Comparison of ENCODE assay signal across 25 mouse cellular contexts in the genomic region with DNA sequence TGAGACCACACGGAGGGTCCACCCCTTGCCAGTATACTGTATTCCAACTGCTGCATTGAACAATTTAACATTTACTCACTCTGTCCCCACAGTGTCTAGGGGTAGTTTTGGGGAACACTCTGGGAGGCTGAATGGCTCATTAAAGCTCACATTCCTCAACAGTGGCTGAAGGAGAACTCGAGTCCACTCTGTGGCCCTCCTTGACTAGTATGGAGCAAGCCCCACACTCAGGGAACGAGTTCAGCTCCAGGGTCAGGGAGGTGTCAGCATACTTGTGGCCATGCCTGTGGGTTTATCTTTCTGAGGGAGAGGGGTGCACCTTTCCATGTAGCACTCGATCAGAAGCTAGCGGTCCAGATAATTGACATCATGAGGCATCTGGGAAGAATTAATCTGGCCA.
DNase-seq lines count a peak whose midpoint lies in the region; ATAC-seq lines count a peak whose summit lies in the region.
"Had no signal": no experiment of that assay in that cellular context is flagged by ENCODE, and none has a peak within 500 bp of the region (broad histone marks: within the 10 kb centered on the region; RNA-seq: fewer than 3 reads in every experiment).

No protein-coding gene starts in this region.

- H3K4me2 ChIP-seq in forebrain, embryonic 13.5 days = peak overlapping the region; percentile 45; the same call in 1 of the 2 replicates
- no peak overlapping the region for H3K4me2 ChIP-seq in forebrain, embryonic 12.5 days
- H3K4me2 ChIP-seq in heart, embryonic 14.5 days (ENCODE audit: low read length) = no peak overlapping the region
- H3K4me2 ChIP-seq in midbrain, embryonic 14.5 days (ENCODE audit: low read length) = no peak overlapping the region
- H3K4me2 ChIP-seq: embryonic facial prominence, embryonic 12.5 days; heart, embryonic 15.5 days; lung, embryonic 14.5 days; midbrain, embryonic 11.5 days had no signal

- H3K4me1 ChIP-seq in forebrain, embryonic 13.5 days = peaks cover 31% of the 10 kb centered on the region
- H3K4me1 ChIP-seq in forebrain, embryonic 12.5 days = peaks cover 30% of the 10 kb centered on the region
- peaks cover 5 to 42% of the 10 kb centered on the region in 2 experiments for H3K4me1 ChIP-seq in heart, embryonic 14.5 days (ENCODE audit: control insufficient read depth in 2 of 2, insufficient read depth in 2 of 2, low read length in 2 of 2)
- H3K4me1 ChIP-seq in midbrain, embryonic 14.5 days (ENCODE audit: control insufficient read depth, insufficient read depth, low read length) = peaks cover 16% of the 10 kb centered on the region
- peaks cover 31% of the 10 kb centered on the region for H3K4me1 ChIP-seq in midbrain, embryonic 10.5 days
- H3K4me1 ChIP-seq: embryonic facial prominence, embryonic 12.5 days had no signal

- no peak overlapping the region for H3K4me3 ChIP-seq in forebrain, embryonic 13.5 days
- no peak overlapping the region for H3K4me3 ChIP-seq in forebrain, embryonic 12.5 days (replicated peaks)
- H3K4me3 ChIP-seq in heart, embryonic 14.5 days (ENCODE audit: control insufficient read depth in 1 of 2, insufficient read depth in 1 of 2, low read depth in 1 of 2, low read length in 2 of 2) = no peak overlapping the region
- H3K4me3 ChIP-seq in midbrain, embryonic 14.5 days (replicated peaks; ENCODE audit: low read depth, low read length) = no peak overlapping the region
- no peak overlapping the region for H3K4me3 ChIP-seq in midbrain, embryonic 10.5 days
- H3K4me3 ChIP-seq: embryonic facial prominence, embryonic 12.5 days; heart, embryonic 15.5 days had no signal

- no peak overlapping the region for H3K27ac ChIP-seq in forebrain, embryonic 13.5 days
- no peak overlapping the region for H3K27ac ChIP-seq in forebrain, embryonic 12.5 days
- peak overlapping the region; percentile 19 to 39; a peak in 2 of 4 replicates for H3K27ac ChIP-seq in heart, embryonic 14.5 days (replicated peaks in 1 of 2; ENCODE audit: control insufficient read depth in 1 of 2, insufficient read depth in 1 of 2, low read depth in 2 of 2, low read length in 2 of 2)
- 0 out of 2 replicates have a peak overlapping the region, but pooled peaks have one; percentile 15 for H3K27ac ChIP-seq in midbrain, embryonic 14.5 days (replicated peaks; ENCODE audit: low read depth, low read length)
- H3K27ac ChIP-seq in midbrain, embryonic 10.5 days (replicated peaks) = no peak overlapping the region
- H3K27ac ChIP-seq: embryonic facial prominence, embryonic 12.5 days; heart, embryonic 15.5 days; liver, embryonic 14.5 days had no signal

- H3K27me3 ChIP-seq in forebrain, embryonic 13.5 days = peaks cover 35% of the 10 kb centered on the region
- H3K27me3 ChIP-seq in forebrain, embryonic 12.5 days = peaks cover 34% of the 10 kb centered on the region
- H3K27me3 ChIP-seq in heart, embryonic 14.5 days (ENCODE audit: control insufficient read depth, insufficient read depth, low read length) = no peaks in the 10 kb centered on the region
- no peaks in the 10 kb centered on the region for H3K27me3 ChIP-seq in midbrain, embryonic 14.5 days (ENCODE audit: control insufficient read depth, insufficient read depth, low read length)
- no peaks in the 10 kb centered on the region for H3K27me3 ChIP-seq in midbrain, embryonic 10.5 days (ENCODE audit: low read depth, poor library complexity, severe bottlenecking)
- H3K27me3 ChIP-seq: embryonic facial prominence, embryonic 12.5 days; heart, embryonic 15.5 days had no signal

- DNase-seq in heart, postnatal 25 days (ENCODE audit: low spot score) = no peak
- no peak for DNase-seq in midbrain, embryonic 14.5 days
- no peak for DNase-seq in midbrain, embryonic 10.5 days (ENCODE audit: low spot score)
- no peak for DNase-seq in left cerebral cortex, adult 8-10 months (ENCODE audit: low spot score in 2 of 2)
- DNase-seq: adrenal gland, postnatal 14 days; cerebellum, adult 11 months; cerebellum, adult 9-10 months; embryo, embryonic 11 days; heart, postnatal 4 days; kidney, adult 11 months; kidney, postnatal 14 days; layer of hippocampus, adult 9-11 months; liver; lung, embryonic 14.5 days; thymus, adult 2 months; thymus, postnatal 36 days had no signal

- peak; percentile 36; the same call in 1 of the 2 replicates for ATAC-seq in forebrain, embryonic 13.5 days
- no peak for ATAC-seq in forebrain, embryonic 12.5 days (ENCODE audit: low FRiP score)
- ATAC-seq in heart, embryonic 14.5 days (ENCODE audit: insufficient number of reproducible peaks, insufficient read depth, low FRiP score, low read depth) = no peak
- no peak for ATAC-seq in midbrain, embryonic 14.5 days (ENCODE audit: low FRiP score, low TSS enrichment)
- ATAC-seq: inflammation-experienced regulatory T-cells, adult 6 months had no signal

- H3K9ac ChIP-seq in forebrain, embryonic 13.5 days = no peak overlapping the region
- H3K9ac ChIP-seq in forebrain, embryonic 12.5 days = no peak overlapping the region
- no peak overlapping the region for H3K9ac ChIP-seq in heart, embryonic 14.5 days (ENCODE audit: low read length)
- H3K9ac ChIP-seq in midbrain, embryonic 14.5 days (replicated peaks; ENCODE audit: low read length) = no peak overlapping the region
- H3K9ac ChIP-seq: embryonic facial prominence, embryonic 12.5 days; heart, embryonic 15.5 days; hindbrain, embryonic 14.5 days; liver, embryonic 14.5 days; lung, embryonic 14.5 days had no signal

- 50% methylated on average over 5 of the region's 5 CpGs for WGBS in forebrain, embryonic 13.5 days
- WGBS in forebrain, embryonic 12.5 days = 49% methylated on average over 5 of the region's 5 CpGs
- WGBS in heart, embryonic 14.5 days = 46% methylated on average over 5 of the region's 5 CpGs
- 77% methylated on average over 5 of the region's 5 CpGs for WGBS in midbrain, embryonic 14.5 days
- WGBS in midbrain, embryonic 10.5 days = 78% methylated on average over 5 of the region's 5 CpGs

- no peaks in the 10 kb centered on the region for H3K9me3 ChIP-seq in forebrain, embryonic 13.5 days (replicated peaks)
- no peaks in the 10 kb centered on the region for H3K9me3 ChIP-seq in forebrain, embryonic 12.5 days
- H3K9me3 ChIP-seq in heart, embryonic 14.5 days (ENCODE audit: control insufficient read depth, low read length) = no peaks in the 10 kb centered on the region
- H3K9me3 ChIP-seq in midbrain, embryonic 14.5 days (ENCODE audit: control insufficient read depth, low read length) = no peaks in the 10 kb centered on the region
- H3K9me3 ChIP-seq in midbrain, embryonic 10.5 days (replicated peaks) = no peaks in the 10 kb centered on the region
- H3K9me3 ChIP-seq: embryonic facial prominence, embryonic 12.5 days; heart, embryonic 15.5 days had no signal

- intact Hi-C loops in heart, postnatal 25 days (cut with DNase I) = no loop called here

- no peaks in the 10 kb centered on the region for H3K36me3 ChIP-seq in forebrain, embryonic 13.5 days (ENCODE audit: poor library complexity, severe bottlenecking)
- H3K36me3 ChIP-seq in forebrain, embryonic 12.5 days (replicated peaks) = no peaks in the 10 kb centered on the region
- peaks cover 14% of the 10 kb centered on the region for H3K36me3 ChIP-seq in heart, embryonic 14.5 days (ENCODE audit: control insufficient read depth, insufficient read depth, low read length)
- no peaks in the 10 kb centered on the region for H3K36me3 ChIP-seq in midbrain, embryonic 14.5 days (ENCODE audit: control insufficient read depth, insufficient read depth, low read length)
- no peaks in the 10 kb centered on the region for H3K36me3 ChIP-seq in midbrain, embryonic 10.5 days
- H3K36me3 ChIP-seq: embryonic facial prominence, embryonic 12.5 days; heart, embryonic 15.5 days had no signal

Comparison
In these comparisons a context has a peak if more than half of its experiments do, and no peak if none do; other contexts are left out.
1. H3K27ac ChIP-seq: peak in heart, embryonic 14.5 days (2 of 2) and midbrain, embryonic 14.5 days (single experiment); none in forebrain, embryonic 13.5 days (single experiment), forebrain, embryonic 12.5 days (single experiment) and midbrain, embryonic 10.5 days (single experiment).